ENCODE assay signal across 27 mouse cellular contexts in genomic region chr9:69297766-69298375, GRCm38 (mm10).
DNase-seq lines count a peak whose midpoint lies in the region; ATAC-seq and TF ChIP-seq lines count a peak whose summit lies in the region.
"Had no signal": no experiment of that assay in that cellular context is flagged by ENCODE, and none has a peak within 500 bp of the region (broad histone marks: within the 10 kb centered on the region; RNA-seq: fewer than 3 reads in every experiment).

No protein-coding gene starts in this region.

- peak overlapping the region; percentile 43; the same call in 1 of the 2 replicates for H3K27ac ChIP-seq in gastrocnemius, adult 2 months
- no peak overlapping the region for H3K27ac ChIP-seq in hindbrain, embryonic 14.5 days
- H3K27ac ChIP-seq: forebrain, embryonic 10.5 days; forebrain, embryonic 13.5 days; heart, adult 2 months; heart, embryonic 10.5 days; heart, embryonic 13.5 days; hindbrain, embryonic 12.5 days; intestine, embryonic 15.5 days had no signal

- no peak overlapping the region for H3K4me2 ChIP-seq in hindbrain, embryonic 14.5 days (replicated peaks)
- H3K4me2 ChIP-seq: forebrain, embryonic 13.5 days; heart, embryonic 13.5 days; hindbrain, embryonic 12.5 days; intestine, embryonic 15.5 days had no signal

- DNase-seq in gastrocnemius, adult 2 months, result no peak
- no peak for DNase-seq in gastrocnemius, adult 8-10 months (ENCODE audit: low spot score in 2 of 2)
- DNase-seq in thymus, postnatal 14 days, result peak; percentile 18
- no peak for DNase-seq in thymus, postnatal 36 days
- DNase-seq in naive thymus-derived CD4-positive, alpha-beta T cell, adult 2 months (ENCODE audit: low read depth), result peak; percentile 50
- DNase-seq in hindbrain, embryonic 14.5 days (ENCODE audit: low spot score), result no peak
- DNase-seq in urinary bladder, postnatal 4 days (ENCODE audit: low spot score in 2 of 2), result no peak
- DNase-seq: adrenal gland, adult 8-10 months; adrenal gland, postnatal 25 days; cerebellum, adult 11-12 months; cerebellum, adult 8-10 months; cerebellum, postnatal 10 days; cerebellum, postnatal 36 days; gastrocnemius, postnatal 25 days; heart, adult 2 months; heart, postnatal 14 days; kidney, adult 11 months had no signal

- H3K27me3 ChIP-seq in hindbrain, embryonic 14.5 days (ENCODE audit: control insufficient read depth, insufficient read depth, low read length), result peaks cover 20% of the 10 kb centered on the region
- H3K27me3 ChIP-seq: Patski had no signal

- peak; percentile 54 for ATAC-seq in activated CD4-positive, CD25-positive, alpha-beta regulatory T cell, adult 4 months
- no peak for ATAC-seq in hindbrain, embryonic 14.5 days (ENCODE audit: low FRiP score)
- ATAC-seq: forebrain, embryonic 13.5 days; forebrain, embryonic 16.5 days; hindbrain, embryonic 16.5 days; intestine, embryonic 15.5 days; Patski had no signal

- TF ChIP-seq CTCF in gastrocnemius, adult 2 months (IDR thresholded peaks at IDR 0.05), result no peak

- peaks cover 19% of the 10 kb centered on the region; the same call in 1 of the 2 replicates for H3K4me1 ChIP-seq in hindbrain, embryonic 14.5 days (replicated peaks; ENCODE audit: control insufficient read depth, insufficient read depth, low read length)

- H3K4me3 ChIP-seq in gastrocnemius, adult 2 months, result no peak overlapping the region
- H3K4me3 ChIP-seq in hindbrain, embryonic 14.5 days (replicated peaks; ENCODE audit: low read length), result no peak overlapping the region
- H3K4me3 ChIP-seq: forebrain, embryonic 10.5 days; forebrain, embryonic 13.5 days; heart, adult 2 months; heart, embryonic 10.5 days; heart, embryonic 13.5 days; hindbrain, embryonic 12.5 days; intestine, embryonic 15.5 days had no signal

- WGBS in hindbrain, embryonic 14.5 days, result 84% methylated on average over 7 of the region's 7 CpGs

- H3K9me3 ChIP-seq in hindbrain, embryonic 14.5 days (ENCODE audit: control insufficient read depth, low read length), result no peaks in the 10 kb centered on the region
- H3K9me3 ChIP-seq: forebrain, embryonic 10.5 days; forebrain, embryonic 13.5 days; heart, embryonic 10.5 days; heart, embryonic 13.5 days; hindbrain, embryonic 12.5 days; intestine, embryonic 15.5 days had no signal

- H3K9ac ChIP-seq in hindbrain, embryonic 14.5 days, result no peak overlapping the region
- H3K9ac ChIP-seq: forebrain, embryonic 13.5 days; heart, embryonic 13.5 days; hindbrain, embryonic 12.5 days; intestine, embryonic 15.5 days had no signal

- intact Hi-C loops in gastrocnemius, adult 2 months (cut with DNase I), result loop anchor here (5.0 kb wide), 5 partner anchors 54 to 486 kb away; no protein-coding TSS in a partner anchor

- no peaks in the 10 kb centered on the region for H3K36me3 ChIP-seq in hindbrain, embryonic 14.5 days (replicated peaks; ENCODE audit: control insufficient read depth, insufficient read depth)
- H3K36me3 ChIP-seq: forebrain, embryonic 10.5 days; heart, embryonic 10.5 days; heart, embryonic 13.5 days; hindbrain, embryonic 12.5 days; intestine, embryonic 15.5 days had no signal

Comparison
In these comparisons a context has a peak if more than half of its experiments do, and no peak if none do; other contexts are left out.
1. DNase-seq: peak in thymus, postnatal 14 days (single experiment) and naive thymus-derived CD4-positive, alpha-beta T cell, adult 2 months (single experiment); none in gastrocnemius, adult 2 months (single experiment), gastrocnemius, adult 8-10 months (0 of 2), thymus, postnatal 36 days (0 of 2), hindbrain, embryonic 14.5 days (single experiment) and urinary bladder, postnatal 4 days (0 of 2).